Mouse (Mus musculus) granulocyte monocyte progenitor cell, adult 5-6 weeks (primary cell): ENCODE measurements at regions not wholly inside any gene's neighbourhood (a gene's known extent, or its start where the extent isn't known, plus 50 kb on each side); places are given as distances from the start of the nearest gene placed in this dataset.

ENCODE experiments used
- ATAC-seq: replicated peaks from 2 replicates; pipeline ENCODE4 v1.8.0; 2016; ENCODE audit warnings: mild to moderate bottlenecking, moderate TSS enrichment, inconsistent platforms; ENCODE audit not compliant: poor library complexity, severe bottlenecking

DNA sequence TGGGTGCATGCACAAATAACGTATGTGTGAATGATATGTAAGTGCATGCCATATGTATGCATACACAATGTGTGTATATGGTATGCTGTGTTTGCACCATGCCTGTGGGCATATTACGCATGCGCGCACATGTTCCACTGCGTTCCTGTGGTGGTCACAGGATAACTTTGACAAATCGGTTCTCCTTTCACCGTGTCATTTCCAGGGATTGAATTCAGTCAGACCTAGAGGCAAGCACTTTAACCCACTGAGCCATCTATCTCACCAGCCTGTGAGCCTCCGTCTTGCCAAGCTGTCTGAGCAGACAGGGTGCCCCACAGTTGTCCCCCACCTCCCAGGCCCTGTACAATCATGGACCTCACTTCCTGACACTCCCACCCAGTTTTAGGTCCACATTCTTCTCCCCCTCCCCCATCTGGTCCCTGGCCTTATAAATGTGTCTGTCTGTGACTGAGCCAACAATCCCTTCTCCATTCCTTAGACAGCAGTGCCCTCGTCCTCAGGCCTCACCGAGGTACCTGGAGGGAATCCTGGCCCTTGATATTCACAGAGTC, 81.8 kb upstream of the Ptpn1 start:
- ATAC-seq = no peak

DNA sequence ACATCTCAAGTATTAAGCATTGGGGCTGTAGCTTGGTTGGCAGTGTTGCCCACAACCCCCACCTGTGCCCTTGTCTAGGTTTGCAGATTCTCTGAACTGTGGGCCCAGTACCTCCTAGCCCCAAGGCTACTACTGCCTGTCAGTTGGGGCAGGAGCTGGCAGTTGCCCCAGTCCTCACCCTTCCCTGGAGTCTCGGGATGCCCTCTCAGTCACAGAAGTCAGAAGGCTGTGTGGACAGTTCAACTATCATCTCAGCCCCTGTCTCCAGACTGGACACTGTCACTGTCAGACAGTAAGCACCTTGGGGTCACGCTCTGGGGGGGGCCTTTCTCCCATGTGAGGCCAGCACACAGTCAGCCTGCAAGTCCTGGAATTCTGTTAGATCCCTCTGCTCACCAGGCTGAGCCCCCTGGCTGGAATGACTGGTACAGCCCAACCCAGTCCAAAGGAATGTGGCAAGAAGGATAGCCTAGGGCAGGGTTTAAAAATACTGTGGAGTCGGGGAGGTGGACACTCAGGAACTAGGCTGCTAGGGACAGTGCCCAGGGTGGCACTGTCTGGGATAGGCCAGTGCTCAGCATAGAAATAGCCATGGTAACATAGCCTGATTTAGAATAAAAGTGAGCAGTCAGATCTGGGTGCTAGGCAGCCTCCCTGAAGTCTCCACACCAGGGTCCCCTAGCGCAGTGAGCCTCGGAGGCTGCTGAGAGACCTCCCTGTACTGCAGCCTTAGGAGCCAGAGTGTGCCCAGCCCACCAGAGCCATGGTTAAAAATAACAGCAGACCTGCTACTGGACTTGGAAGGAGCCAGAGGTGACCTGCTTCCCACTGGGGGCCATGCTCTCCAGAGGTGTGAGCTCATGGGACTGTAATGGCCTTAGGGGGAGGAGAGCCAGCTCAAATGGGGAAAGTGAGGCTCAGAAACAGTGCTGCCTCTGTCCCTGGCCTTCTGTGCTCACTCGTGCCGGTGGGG, 83.1 kb upstream of the Ptpn1 start:
- ATAC-seq = no peak

DNA sequence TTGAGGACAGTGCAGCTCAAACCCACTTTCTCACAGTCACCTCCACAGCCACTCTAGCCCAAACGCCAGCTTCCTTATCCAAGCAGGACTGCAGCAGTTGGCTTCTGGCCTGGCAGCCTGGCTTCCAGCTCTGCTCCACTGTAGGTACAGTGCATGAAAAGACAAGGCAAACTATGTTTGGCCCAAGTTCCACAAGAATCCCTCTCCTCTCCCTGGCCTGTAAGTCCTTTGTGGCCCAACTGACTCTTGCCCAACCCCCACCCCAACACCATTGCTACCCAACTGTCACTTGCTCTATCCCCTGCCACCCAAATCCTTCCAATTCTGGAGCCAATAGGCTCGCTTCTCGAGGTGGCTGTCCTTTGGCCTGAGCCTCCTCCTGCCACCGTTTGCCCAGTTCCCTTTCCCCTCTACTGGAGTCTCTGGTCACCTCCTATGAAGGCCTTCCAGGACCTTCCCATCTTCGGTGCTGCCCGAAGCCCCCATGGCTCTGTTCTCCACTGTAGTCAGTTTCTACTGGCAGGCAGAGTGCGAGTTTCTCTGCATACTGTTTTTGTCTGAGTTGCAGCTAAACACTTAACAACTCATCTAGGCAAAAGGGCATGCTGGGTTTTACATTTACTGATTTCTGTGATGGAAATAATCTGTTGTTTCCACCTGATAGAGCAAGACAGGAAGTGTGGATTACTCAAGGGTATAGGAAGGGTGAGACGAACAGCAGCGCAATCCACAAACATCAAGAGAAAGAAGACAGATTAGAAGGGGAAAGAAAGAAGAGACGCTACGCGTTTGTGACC, 84.4 kb upstream of the Ptpn1 start:
- 0 out of 2 replicates have a peak, but pooled peaks have one; percentile 4 for ATAC-seq

DNA sequence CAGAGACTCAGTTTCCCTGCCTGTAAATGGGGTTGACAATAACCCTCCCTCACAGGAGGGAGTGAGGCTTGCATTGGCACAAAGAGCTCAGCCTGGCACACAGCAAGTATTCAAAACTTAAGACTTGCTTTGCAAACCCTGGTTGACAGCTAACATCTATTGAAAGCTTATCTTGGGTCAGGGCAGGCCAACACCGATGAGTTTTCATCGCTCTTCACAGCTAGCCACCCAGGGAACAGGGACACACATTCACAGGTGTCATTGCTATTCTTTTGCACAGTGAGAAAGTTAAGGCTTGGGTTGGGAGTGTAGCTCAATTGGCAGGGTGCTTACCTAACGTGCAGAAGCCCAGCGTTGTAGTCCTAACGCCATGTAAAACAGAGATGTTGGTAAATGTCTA, 86.5 kb upstream of the Ptpn1 start:
- no peak for ATAC-seq

DNA sequence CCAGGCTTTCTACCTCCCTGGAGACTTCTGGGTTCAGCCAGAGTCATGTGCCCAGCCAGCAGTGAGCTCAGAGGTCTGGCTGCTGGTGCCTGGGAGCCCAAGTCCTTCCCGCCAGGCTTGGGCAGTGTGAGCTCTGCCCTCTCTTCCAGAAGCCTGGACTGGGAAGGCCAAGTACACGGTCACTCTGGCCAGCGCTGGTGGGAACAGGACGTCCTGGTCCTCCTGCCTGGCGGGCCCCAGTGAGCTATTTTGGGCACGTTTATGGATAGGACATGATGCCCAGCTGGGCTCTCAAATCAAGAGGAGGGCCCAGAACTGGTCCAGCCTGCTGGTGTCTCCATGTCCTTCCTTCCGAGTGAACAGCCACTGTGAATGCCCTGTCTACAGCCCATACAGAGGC, 87.3 kb upstream of the Ptpn1 start:
- ATAC-seq = no peak

DNA sequence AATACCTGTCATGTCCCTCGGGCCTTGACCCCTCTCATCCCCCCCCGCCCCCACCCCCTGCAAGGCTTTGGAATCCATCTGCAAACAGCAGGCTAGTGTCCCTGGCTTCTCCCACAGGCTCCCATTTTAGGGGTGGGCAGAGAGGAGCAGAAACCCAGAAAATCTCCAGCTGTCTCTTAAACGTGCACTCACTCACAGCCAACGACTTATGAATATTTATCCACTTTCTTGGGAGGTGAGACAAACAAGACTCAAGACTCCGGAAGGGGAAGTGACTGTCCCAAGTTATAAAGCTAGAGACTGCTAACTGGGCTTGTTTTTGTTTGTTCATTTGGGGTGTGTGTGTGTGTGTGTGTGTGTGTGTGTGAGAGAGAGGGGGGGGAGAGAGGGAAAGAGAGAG, 87.9 kb upstream of the Ptpn1 start:
- ATAC-seq = no peak

DNA sequence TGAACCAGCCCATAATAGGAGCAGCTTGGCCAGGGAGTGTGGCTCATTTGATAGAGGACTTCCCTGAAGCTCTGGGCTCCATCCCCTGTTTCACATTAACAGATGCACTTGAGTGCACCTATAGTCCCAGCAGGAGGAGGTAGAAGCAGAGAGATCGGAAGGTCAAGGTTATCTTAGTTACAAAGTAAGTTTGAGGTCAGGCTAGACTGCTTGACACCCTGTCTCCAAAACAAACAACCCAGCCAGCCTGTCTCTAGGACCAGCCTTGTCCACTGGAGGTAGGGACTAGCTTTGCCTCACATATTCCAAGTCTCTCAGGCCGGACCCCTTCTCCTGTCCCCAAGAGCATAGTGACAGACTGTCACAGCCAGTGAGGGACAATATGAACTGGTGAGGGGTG, 88.9 kb upstream of the Ptpn1 start:
- ATAC-seq = no peak

DNA sequence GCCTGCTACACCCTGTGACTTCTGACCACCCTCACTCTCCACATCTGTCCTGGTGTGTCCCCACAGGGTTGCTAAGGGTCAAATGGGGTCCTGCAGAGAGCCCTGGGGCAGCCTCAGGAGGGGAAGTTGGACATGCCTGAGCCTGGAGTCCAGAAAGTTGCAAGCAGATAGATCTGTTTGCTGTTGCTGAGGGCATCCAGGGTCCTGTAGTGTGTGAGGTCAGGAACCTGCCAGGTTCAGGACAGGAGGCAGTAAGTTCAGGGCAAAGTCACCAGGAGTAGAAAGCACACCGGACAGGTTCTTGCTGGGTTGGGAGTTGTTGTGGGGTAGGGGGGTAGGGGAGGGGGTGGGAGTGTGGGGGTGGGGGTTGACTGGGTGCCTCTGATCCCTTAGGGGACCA, 89.4 kb upstream of the Ptpn1 start:
- peak; percentile 7; the same call in 1 of the 2 replicates for ATAC-seq

DNA sequence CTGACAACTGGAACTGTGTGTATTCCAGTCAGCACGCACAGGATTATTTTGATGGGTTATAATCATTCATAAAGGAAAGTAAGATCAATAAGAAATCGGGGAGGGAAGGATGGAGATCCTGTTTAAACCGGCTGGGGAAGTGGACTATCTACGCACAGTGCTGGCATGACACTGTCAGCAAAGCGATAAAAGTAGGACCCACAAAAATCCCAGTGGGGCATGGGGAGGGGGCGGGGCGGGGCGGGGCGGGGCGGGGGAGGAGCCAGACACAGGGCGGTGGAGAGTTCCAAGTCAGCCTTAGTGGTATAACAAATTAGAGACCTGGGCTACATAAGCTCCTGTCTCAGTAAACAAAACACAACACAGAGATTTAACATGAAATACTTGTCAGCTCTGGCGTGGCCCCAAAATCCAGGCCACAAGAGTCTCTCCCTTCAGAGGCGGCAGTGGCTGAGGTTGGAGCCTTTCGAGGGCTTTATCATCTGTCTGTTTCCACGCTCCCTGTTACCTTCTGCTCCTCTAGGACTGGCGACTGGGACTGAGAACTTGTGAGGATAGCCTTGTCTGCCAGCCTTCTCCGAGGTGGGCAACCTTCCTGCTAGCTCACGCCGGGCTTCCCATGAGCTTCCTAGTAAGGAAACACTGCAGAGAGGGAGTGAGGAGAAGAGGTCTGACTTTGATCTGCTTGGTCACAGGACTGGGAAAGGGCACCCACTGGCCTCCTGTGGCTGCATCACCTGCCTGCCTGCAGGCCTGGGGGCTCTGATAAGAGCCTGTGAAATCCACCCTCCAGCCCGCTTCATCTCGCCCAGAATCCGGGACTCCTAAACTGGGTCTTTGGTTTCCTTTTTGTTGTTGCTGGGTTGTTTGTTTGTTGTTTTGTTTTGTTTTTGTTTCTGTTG, 90.3 kb upstream of the Ptpn1 start:
- ATAC-seq = no peak

DNA sequence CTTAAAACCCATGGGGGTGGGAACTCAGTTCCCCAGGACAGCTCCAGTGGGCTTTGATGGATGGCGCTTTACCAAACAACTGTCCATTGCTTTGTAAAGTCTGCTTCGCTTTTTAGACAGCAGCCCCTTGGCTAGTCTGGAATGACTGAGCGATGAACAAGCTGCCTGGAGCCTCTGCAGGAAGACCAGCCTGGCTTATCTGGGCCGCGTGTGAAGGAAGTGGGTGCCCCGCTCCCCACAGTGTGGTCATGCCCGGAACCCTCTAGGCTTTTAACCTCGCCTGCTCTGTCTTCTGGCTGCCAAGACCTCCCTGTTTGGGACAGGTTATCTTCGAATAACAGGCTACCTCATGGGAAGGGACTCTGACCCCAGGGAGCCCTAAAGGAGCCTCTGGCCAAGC, 91.5 kb upstream of the Ptpn1 start:
- ATAC-seq = peak; percentile 68

DNA sequence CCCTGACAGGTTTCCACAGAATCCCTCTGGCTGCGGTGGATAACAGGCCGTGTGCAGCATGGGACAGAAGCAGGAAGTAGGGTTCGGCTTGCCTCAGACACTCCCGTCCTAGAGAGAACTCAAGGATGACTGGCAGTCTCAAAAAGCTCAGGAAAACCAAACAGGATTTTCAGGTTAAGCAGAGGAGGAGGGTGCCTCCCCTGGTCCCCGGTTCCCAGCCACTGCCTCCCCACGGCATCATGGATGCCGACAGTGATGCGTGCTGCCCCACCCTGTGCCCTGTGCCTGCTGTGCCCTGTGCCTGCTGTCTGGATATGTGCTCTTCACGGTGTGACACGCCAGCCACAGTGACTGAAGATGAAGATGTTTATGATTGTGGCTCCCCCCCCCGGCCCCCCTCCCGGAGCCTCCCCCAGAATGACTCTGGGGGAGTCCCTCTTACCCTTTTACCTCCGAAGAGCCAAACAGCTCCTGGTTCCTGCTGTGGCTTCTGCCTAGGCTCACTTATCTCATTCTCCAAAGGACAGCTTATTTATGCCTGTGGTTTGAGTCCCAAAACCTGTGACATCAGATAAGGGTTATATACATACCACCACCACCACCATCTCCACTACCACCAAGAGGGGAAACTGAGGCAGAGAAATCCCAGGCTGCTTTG, 92.4 kb upstream of the Ptpn1 start:
- ATAC-seq = peak; percentile 53

DNA sequence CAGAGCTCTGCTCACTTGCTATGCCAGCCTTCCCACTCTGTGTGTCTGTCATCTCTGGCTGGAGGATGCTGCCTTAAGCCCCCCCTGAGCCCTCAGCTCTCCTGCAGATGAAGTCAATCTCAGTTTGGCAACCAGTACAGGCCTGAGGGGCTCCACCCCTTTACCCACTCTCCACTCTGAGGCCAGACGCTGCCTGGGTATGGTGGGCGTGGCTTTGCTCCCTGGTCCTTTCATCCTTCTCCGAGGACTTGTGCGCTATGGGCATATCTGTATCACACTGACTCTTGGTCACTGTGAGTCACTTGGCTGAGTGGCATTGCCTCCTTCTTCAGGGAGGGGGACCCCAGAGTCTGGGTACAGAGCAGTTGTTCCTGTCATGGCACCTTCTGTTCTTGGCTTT, 94.3 kb upstream of the Ptpn1 start:
- ATAC-seq = no peak

DNA sequence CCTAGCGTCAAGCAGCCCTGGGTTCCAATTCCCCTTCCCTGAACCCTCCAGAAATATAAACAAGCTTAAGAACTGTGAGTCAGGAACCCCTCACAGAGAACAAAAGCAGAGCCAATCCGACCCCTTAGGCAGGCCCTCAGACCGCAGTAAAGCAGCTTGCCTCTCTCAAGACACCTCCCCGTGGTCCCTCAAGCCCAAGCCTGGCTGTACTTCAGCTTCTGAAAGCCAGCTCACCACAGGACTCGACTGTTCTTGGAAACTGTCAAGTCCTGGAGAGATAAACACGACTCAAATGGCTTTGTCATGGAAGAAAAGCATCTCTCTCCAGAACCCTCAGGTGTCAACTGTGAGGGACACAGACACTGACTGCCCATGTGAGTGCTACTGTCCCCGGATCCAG, 95.2 kb upstream of the Ptpn1 start:
- ATAC-seq = no peak

DNA sequence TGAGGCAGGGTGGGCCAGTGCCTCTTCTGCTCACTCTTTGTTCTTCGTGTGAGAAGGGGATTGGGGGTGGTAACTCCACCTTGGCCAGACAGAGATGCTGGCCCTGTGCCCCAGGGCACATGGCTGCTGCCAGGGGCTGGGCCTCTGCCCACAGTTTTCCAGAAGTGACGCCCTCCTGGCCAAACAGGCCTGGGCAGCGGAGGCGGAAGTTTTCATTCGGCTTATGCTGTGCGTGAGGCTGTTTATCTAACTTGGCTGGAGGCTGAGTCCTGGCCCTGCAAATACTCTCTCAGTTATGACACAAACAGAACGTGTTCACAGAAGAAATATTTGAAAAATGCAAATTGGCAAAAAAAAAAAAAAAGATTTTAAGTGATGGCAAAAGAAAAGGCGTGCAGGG, 97.3 kb upstream of the Ptpn1 start:
- no peak for ATAC-seq

DNA sequence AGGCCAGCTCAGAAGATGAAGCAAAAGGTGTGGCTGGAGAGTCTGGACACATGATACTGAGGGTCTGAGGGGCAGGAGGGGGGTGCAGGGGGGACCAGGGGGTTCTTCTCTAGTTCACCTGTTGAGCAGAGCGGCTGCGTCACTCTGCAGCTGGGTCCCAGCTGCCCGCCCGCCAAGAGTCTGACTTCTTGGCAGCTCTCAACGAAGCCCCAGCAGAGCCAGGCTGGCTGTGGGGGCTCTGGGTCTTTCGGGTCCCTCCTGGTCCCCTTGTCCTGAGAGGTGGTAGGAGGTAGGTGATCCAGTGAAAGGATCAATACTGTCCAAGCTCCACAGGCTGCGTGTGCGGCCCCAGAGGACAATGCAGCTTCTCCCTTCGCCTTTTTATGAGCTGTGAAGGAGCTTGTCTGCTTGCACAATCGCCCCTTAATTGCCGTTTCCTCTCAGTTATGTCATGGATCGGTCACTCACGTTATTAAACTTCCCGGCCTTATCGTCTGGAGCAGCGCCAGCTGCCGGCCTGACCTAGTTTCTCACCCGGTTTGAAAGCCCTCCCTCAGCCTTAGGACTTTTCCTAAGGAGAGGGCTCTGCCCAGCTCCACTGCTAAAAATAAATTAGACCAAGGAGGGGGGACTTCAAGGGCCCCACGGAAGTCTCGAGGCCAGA, 98.4 kb upstream of the Ptpn1 start:
- peak; percentile 74 for ATAC-seq

DNA sequence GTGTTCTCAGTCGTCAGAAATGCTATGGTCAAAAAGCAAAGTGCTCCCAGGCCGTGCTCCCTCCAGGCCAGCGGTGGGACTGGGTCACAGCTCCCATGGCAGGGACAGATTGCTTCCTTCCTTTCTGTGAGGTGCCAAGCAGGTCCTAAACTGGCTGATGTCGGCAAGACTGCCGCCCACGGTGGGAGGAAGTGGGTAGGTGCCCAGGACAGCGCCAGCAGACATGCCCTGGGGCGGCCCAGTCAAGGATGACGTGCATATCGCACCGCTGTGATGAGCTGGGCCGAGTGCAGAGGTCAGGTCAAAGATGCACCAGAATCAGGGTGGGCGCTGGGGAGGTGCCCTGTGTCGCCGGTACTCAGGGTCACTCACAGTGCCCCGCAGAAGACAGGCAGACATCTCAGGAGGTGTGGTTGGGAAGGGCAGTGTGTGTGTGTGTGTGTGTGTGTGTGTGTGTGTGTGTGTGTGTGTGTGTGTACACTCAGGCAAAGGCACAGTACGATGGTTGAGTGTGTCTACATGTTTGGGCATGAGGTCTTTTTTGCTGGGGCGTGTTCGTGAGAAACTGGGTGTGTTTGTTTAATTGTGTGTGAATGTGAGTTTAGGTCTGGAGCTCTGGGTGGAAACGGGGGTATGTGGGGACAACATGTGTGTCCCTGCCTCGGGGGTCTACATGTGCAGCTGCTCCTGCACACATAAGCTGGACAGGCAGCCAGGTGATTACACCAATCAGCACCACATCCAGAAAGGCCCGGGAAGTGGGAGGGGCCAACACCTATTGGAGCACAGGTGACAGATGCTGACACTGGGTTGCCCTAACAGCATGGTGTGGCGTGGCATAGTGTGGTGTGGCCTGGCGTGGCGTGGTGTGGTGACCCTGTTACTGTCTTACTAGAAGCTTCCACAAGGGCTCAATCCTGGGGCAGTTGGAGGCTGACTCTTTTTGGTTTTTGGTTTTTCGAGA, 100.5 kb upstream of the Ptpn1 start:
- ATAC-seq = peak; percentile 59

DNA sequence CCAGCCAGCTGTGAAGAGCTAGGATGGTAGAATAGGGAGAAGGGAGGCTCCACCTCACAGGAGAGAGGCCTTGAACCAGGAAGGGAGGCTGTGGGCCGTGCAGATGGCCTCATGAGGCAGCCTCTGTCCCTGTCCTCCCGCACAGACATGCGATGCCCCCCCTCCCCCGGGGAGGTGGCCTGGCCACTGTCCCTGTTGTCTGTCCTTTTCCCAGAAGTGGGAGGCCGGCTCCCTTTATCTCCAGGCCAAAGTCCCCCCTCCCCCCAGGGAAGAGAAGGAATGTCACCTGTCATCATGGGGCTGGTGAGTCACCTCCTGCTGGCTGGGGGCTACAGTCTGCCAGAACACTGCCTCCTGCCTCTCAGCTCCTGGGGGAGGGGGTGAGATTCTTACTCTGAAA, 103.6 kb upstream of the Ptpn1 start:
- ATAC-seq = no peak
